Mouse (Mus musculus): ENCODE data around the gene Phactr4. TPM values are rescaled to one million over a fixed set of nuclear protein-coding genes. Genes with fewer than 3 reads are reported as not detected.

Gene Phactr4
- polyA plus RNA-seq, 1 experiment from 2014 or later: 23.3 TPM

DNA sequence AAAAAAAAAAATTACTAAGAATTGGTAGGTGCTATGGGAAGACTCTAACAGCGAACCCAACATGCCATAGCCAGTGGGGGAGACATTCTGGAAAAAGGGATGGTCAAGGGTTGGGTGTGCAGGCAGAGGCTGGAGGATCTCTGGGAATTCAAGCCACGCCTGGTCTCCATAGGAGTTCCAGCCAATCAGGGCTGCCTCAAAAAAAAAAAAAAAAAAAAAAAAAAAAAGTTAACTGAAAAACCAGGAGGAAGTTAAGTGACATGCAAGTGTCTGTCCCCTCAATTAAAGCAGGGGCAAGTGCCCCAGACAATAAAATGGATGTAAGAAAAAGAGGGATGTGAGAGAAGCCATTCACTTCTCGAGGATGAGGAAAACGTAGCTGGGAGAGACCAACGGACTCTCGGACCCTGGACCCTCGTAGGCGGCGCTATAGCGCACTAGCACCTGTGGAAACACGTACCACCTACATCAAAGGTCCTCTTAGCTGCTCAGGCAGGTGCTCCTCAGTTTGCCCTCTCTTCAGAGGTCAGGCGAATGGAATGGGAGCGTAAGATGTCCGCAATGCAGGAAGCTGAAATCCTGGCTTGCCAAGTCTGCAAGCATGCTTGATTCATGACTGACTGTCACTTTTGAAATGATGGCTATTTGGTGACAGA, 10.6 kb upstream of the Phactr4 start:
- DNase-seq (no peak), ATAC-seq (ENCODE audit: insufficient read depth) (no peak)
- no peak for TF ChIP-seq CTCF (IDR thresholded peaks at IDR 0.05; ENCODE audit: low read depth)
- Histone ChIP-seq H3K4me3 (ENCODE audit: low read depth, low read length) (0 out of 2 replicates have a peak overlapping the region, but pooled peaks have one; percentile 5), H3K36me3 (ENCODE audit: insufficient read depth) (no peaks in the 10 kb centered on the region), H3K9me3 (ENCODE audit: low read depth, low read length) (no peaks in the 10 kb centered on the region), H3K27me3 (ENCODE audit: insufficient read depth, low read length) (no peaks in the 10 kb centered on the region), H3K4me2 (peak overlapping the region; percentile 47), H3K4me1 (ENCODE audit: insufficient read depth) (no peaks in the 10 kb centered on the region), H3K27ac (ENCODE audit: low read depth) (no peak overlapping the region), H3K9ac (no peak overlapping the region)
- WGBS: 11% methylated on average over 14 of the region's 14 CpGs

DNA sequence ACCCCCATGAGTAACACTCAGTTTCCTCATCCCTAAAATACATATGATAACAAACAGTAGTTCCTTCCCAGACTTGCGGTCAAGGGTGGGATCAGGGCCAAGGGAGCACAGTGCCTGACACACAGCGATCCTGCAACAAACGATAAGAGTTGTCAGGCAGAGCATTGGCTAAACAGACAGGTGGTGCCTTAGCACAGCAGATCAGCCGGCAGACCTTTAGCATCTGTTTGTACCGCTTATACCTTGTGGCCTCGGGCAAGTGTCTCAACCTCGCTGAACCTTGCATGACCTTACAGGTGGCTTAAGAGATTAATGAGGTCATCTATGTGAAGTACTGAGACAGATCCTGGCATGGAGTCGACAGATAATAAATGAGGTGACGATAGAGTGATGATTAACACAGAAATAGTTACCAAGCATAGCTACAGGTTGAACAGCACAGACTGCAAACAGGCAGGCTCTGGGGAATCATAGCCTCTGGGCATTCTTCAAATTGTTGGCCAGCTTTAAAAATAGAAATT, 5.8 kb upstream of the Phactr4 start:
- no peaks in the 10 kb centered on the region for H3K36me3 ChIP-seq (ENCODE audit: insufficient read depth)
- H3K27me3 ChIP-seq (ENCODE audit: insufficient read depth, low read length): no peaks in the 10 kb centered on the region
- H3K4me2 ChIP-seq: no peak overlapping the region
- ATAC-seq (ENCODE audit: insufficient read depth) (no peak), DNase-seq (no peak)
- H3K4me3 ChIP-seq (ENCODE audit: low read depth, low read length): no peak overlapping the region
- no peak for TF ChIP-seq CTCF (IDR thresholded peaks at IDR 0.05; ENCODE audit: low read depth)
- no peaks in the 10 kb centered on the region for H3K9me3 ChIP-seq (ENCODE audit: low read depth, low read length)
- H3K27ac ChIP-seq (ENCODE audit: low read depth): no peak overlapping the region
- H3K4me1 ChIP-seq (ENCODE audit: insufficient read depth): no peaks in the 10 kb centered on the region
- WGBS: 12% methylated on average over 9 of the region's 9 CpGs
- no peak overlapping the region for H3K9ac ChIP-seq

DNA sequence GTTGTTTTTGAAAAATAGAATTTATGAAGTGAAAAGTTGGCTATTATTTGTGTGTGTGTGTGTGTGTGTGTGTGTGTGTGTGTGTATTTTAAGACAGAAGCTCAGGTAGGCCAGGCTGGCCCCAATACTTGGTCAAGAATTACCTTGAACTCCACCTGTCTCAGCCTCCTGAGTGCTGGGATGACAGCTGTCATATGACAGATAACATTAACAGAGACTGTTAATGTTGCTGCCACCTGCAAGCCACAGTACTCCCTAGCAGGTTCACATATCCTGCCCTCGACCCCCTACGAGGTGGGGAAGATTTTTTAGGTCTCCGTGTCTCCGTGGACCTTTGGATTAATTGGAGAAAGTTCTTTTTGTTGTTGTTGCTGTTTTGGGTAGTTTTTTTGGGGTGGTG, 5.2 kb upstream of the Phactr4 start:
- no peak for TF ChIP-seq CTCF (IDR thresholded peaks at IDR 0.05; ENCODE audit: low read depth)
- H3K27ac ChIP-seq (ENCODE audit: low read depth): no peak overlapping the region

DNA sequence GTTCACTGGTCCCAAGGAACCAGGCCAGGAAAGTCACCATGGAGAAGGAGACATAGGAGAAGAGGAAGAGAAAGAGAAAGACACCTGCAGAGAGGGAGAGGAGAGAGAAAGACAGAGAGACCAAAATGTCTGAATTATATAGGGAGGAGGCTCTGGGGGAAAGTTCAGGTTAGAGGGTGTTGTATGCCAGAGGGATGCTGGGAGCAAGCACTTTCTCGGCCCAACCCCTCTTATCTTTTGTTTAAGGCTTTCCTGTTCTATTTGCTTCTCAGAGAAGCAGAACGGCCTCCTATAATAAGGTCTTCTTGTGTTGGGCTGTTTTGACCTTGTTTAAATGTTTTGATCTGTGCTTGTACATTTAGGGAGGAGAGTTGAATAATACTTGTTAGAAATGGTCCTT, 3.7 kb upstream of the Phactr4 start:
- H3K36me3 ChIP-seq (ENCODE audit: insufficient read depth): no peaks in the 10 kb centered on the region
- H3K9me3 ChIP-seq (ENCODE audit: low read depth, low read length): no peaks in the 10 kb centered on the region
- no peak for TF ChIP-seq CTCF (IDR thresholded peaks at IDR 0.05; ENCODE audit: low read depth)
- DNase-seq (no peak), ATAC-seq (ENCODE audit: insufficient read depth) (no peak)
- H3K9ac ChIP-seq: no peak overlapping the region
- no peak overlapping the region for H3K27ac ChIP-seq (ENCODE audit: low read depth)
- 26% methylated on average over 2 of the region's 2 CpGs for WGBS
- H3K27me3 ChIP-seq (ENCODE audit: insufficient read depth, low read length): no peaks in the 10 kb centered on the region
- no peaks in the 10 kb centered on the region for H3K4me1 ChIP-seq (ENCODE audit: insufficient read depth)
- no peak overlapping the region for H3K4me2 ChIP-seq
- H3K4me3 ChIP-seq (ENCODE audit: low read depth, low read length): no peak overlapping the region

More for the DNA sequence above, 5.2 kb upstream of the Phactr4 start:
- whole genome bisulfite sequencing: 57% methylated on average over 4 of the region's 4 CpGs
- H3K36me3 ChIP-seq (ENCODE audit: insufficient read depth): no peaks in the 10 kb centered on the region
- H3K9me3 ChIP-seq (ENCODE audit: low read depth, low read length): no peaks in the 10 kb centered on the region
- no peaks in the 10 kb centered on the region for H3K27me3 ChIP-seq (ENCODE audit: insufficient read depth, low read length)
- no peak for ATAC-seq (ENCODE audit: insufficient read depth)
- no peak overlapping the region for H3K4me3 ChIP-seq (ENCODE audit: low read depth, low read length)
- H3K4me2 ChIP-seq: no peak overlapping the region
- H3K9ac ChIP-seq: no peak overlapping the region
- no peaks in the 10 kb centered on the region for H3K4me1 ChIP-seq (ENCODE audit: insufficient read depth)
- DNase-seq: no peak

DNA sequence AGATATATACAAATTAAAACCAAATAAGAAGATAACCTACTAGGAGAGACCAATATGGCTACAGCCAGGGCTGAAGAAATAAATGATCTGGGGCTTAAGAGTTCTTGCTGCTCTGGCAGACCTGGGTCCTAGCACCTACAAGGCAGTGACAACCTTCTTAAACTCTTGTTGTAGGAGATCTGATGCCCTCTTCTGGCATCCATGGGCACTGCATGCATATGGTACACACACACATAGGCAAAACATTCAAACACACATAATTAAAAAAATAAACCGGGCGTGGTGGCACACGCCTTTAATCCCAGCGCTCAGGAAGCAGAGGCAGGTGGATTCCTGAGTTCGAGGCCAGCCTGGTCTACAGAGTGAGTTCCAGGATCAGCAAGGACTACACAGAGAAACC, 2.5 kb upstream of the Phactr4 start:
- Histone ChIP-seq H3K27ac (ENCODE audit: low read depth) (no peak overlapping the region), H3K36me3 (ENCODE audit: insufficient read depth) (no peaks in the 10 kb centered on the region), H3K9me3 (ENCODE audit: low read depth, low read length) (no peaks in the 10 kb centered on the region), H3K9ac (no peak overlapping the region), H3K4me1 (ENCODE audit: insufficient read depth) (0 out of 2 replicates have a peak, but pooled peaks cover 3% of the 10 kb centered on the region), H3K27me3 (ENCODE audit: insufficient read depth, low read length) (no peaks in the 10 kb centered on the region), H3K4me2 (no peak overlapping the region), H3K4me3 (ENCODE audit: low read depth, low read length) (no peak overlapping the region)
- ATAC-seq (ENCODE audit: insufficient read depth) (no peak), DNase-seq (no peak)
- peak; percentile 32; the same call in 1 of the 2 replicates for TF ChIP-seq CTCF (IDR thresholded peaks at IDR 0.05; ENCODE audit: low read depth)
- 86% methylated on average over 5 of the region's 5 CpGs for WGBS

DNA sequence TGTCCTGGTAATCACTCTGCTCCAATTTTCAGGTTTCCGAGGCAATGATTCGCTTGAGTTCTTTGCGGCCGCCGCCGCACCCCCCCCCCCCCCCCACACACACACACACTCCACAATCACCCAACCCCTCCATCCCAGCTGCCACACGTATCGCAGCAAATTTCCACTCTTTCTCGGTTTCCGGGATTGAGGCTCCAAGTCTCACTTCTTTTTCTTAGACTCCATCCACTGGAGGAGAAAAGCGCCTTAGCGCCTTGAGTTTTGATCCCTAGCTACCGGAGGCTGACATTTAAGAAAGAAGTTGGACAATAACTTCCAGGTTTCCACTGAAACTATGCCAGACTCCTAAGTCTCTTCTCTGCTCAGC, 750 bp downstream of the Phactr4 start:
- Histone ChIP-seq H3K4me3 (ENCODE audit: low read depth, low read length) (peak overlapping the region; percentile 81), H3K36me3 (ENCODE audit: insufficient read depth) (no peaks in the 10 kb centered on the region), H3K27ac (ENCODE audit: low read depth) (peak overlapping the region; percentile 98), H3K9ac (peak overlapping the region; percentile 82), H3K27me3 (ENCODE audit: insufficient read depth, low read length) (no peaks in the 10 kb centered on the region), H3K4me2 (peak overlapping the region; percentile 56), H3K4me1 (ENCODE audit: insufficient read depth) (peaks cover 6% of the 10 kb centered on the region; the same call in 1 of the 2 replicates), H3K9me3 (ENCODE audit: low read depth, low read length) (no peaks in the 10 kb centered on the region)
- DNase-seq (peak; percentile 65), ATAC-seq (ENCODE audit: insufficient read depth) (no peak)
- TF ChIP-seq CTCF (IDR thresholded peaks at IDR 0.05; ENCODE audit: low read depth): no peak
- WGBS: under 1% methylated on average over 13 of the region's 13 CpGs

DNA sequence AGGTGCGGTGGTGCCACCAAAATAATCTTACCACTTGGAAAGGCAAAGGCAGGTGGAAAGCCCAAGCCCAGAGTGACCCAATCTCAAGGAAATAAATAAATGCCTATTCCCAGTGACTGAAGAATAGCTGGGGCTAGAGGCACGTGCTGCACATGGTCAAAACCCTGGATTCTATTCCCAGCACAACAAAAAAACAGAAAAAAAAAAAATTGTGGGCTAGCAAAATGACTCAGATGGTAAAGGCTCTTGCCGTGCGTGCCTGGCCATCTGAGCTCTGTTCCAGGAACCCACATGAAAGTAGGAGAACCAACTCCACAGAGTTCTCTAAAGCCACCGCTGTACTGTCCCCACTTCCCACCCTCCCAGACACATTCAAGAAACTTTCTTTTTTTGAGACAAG, 1.8 kb downstream of the Phactr4 start:
- no peaks in the 10 kb centered on the region for H3K27me3 ChIP-seq (ENCODE audit: insufficient read depth, low read length)
- no peaks in the 10 kb centered on the region for H3K36me3 ChIP-seq (ENCODE audit: insufficient read depth)
- H3K4me3 ChIP-seq (ENCODE audit: low read depth, low read length): peak overlapping the region; percentile 81
- H3K9ac ChIP-seq: peak overlapping the region; percentile 82; the same call in 1 of the 2 replicates
- DNase-seq (no peak), ATAC-seq (ENCODE audit: insufficient read depth) (no peak)
- no peak for TF ChIP-seq CTCF (IDR thresholded peaks at IDR 0.05; ENCODE audit: low read depth)
- H3K4me2 ChIP-seq: peak overlapping the region; percentile 56
- H3K9me3 ChIP-seq (ENCODE audit: low read depth, low read length): no peaks in the 10 kb centered on the region
- 77% methylated on average over 5 of the region's 5 CpGs for WGBS
- H3K4me1 ChIP-seq (ENCODE audit: insufficient read depth): peaks cover 6% of the 10 kb centered on the region; the same call in 1 of the 2 replicates
- H3K27ac ChIP-seq (ENCODE audit: low read depth): no peak overlapping the region
